Mouse (Mus musculus) MEL (cell line): Measurements from ENCODE around the gene Pml.

Experiments used
- CTCF ChIP-seq, 3 experiments: IDR thresholded peaks in 2 of 3; conservative IDR thresholded peaks in 1 of 3; 2 replicates each; pipeline ENCODE4 v1.5.1; 2011 to 2012; ENCODE audit warnings: low read length in 3 of 3, low read depth in 2 of 3, mild to moderate bottlenecking in 2 of 3, improper control_type of control experiment in 1 of 3, inconsistent platforms in 1 of 3, mixed read lengths in 1 of 3, moderate library complexity in 1 of 3; ENCODE audit not compliant: control insufficient read depth in 1 of 3, insufficient read depth in 1 of 3, poor library complexity in 1 of 3, severe bottlenecking in 1 of 3
- GATA1 ChIP-seq: IDR thresholded peaks from 2 replicates; pipeline ENCODE4 v1.6.1; 2011; ENCODE audit warnings: low read depth, low read length, improper control_type of control experiment
- MYB ChIP-seq: IDR thresholded peaks from 2 replicates; pipeline ENCODE4 v1.6.1; 2011; ENCODE audit warnings: mild to moderate bottlenecking, low read depth, low read length, improper control_type of control experiment
- TAL1 ChIP-seq: IDR thresholded peaks from 2 replicates; pipeline ENCODE4 v1.6.1; 2012; ENCODE audit warnings: mild to moderate bottlenecking, inconsistent platforms, low read length, moderate library complexity, mixed read lengths
- TCF12 ChIP-seq: IDR thresholded peaks from 2 replicates; pipeline ENCODE4 v1.6.1; 2014; ENCODE audit warnings: low read depth, mild to moderate bottlenecking, inconsistent platforms, low read length, improper control_type of control experiment, moderate library complexity

DNA sequence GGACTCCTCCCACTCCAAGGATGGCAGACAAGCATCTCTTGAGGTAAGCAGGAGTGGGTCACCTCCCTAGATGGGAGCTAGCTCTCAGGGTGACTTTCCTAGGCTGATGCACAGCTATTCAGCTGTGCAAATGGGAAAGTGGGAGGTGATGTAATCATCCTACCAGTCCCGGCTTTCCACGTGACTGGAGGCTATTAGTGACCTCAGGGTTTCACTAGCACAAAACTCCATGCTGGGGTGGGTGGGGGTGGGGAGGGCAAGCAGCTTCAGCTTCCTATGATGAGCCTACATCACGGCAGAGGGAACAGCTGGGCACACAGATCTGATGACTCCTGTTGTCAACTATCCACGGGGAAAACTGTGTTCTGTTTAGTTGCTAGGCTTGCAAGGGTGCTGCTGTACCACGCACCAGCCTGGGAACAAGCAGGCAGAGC lies 74.8 kb downstream of the Pml start:
- TF ChIP-seq TCF12 (no peak), MYB (no peak), GATA1 (no peak), CTCF (IDR thresholded peaks at IDR 0.05 in 2 of 3, conservative IDR thresholded peaks at IDR 0.05 in 1 of 3; ENCODE audit: control insufficient read depth in 1 of 3, insufficient read depth in 1 of 3, low read depth in 2 of 3, low read length in 3 of 3, poor library complexity in 1 of 3, severe bottlenecking in 1 of 3) (no peak), TAL1 (no peak)
